Mouse (Mus musculus) C2C12 (cell line): Measurements from ENCODE around the gene Fibp. TPM values are rescaled to one million over a fixed set of nuclear protein-coding genes. Genes with fewer than 3 reads are reported as not detected.

Experiments used
- H3K27me3 ChIP-seq: one replicate; pipeline ENCODE4 v1.6.1; 2011; ENCODE audit not compliant: control insufficient read depth, insufficient read depth, insufficient read length
- H3K36me3 ChIP-seq: one replicate; pipeline ENCODE4 v1.6.1; 2011; ENCODE audit not compliant: control insufficient read depth, insufficient read depth
- H3K4me3 ChIP-seq: one replicate; pipeline ENCODE4 v1.5.1; 2011; ENCODE audit warnings: mild to moderate bottlenecking, control low read depth; ENCODE audit not compliant: poor library complexity, insufficient read depth, severe bottlenecking
- H3K79me2 ChIP-seq: one replicate; pipeline ENCODE4 v1.6.1; 2011; ENCODE audit not compliant: control insufficient read depth, insufficient read depth
- H3K79me3 ChIP-seq: one replicate; pipeline ENCODE4 v1.6.1; 2011; ENCODE audit warnings: low read depth, control low read depth
- H3ac ChIP-seq: one replicate; pipeline ENCODE3; 2011; ENCODE audit warnings: low read depth; ENCODE audit not compliant: control insufficient read depth, insufficient read length
- CEBPB ChIP-seq: IDR thresholded peaks from one replicate; pipeline ENCODE4 v1.6.1; 2011; ENCODE audit warnings: low read depth, mild to moderate bottlenecking, control low read depth, moderate library complexity
- CTCF ChIP-seq: IDR thresholded peaks from one replicate; pipeline ENCODE4 v1.5.1; 2011; ENCODE audit not compliant: control insufficient read depth, insufficient read depth, insufficient read length
- FOSL1 ChIP-seq: IDR thresholded peaks from one replicate; pipeline ENCODE4 v1.8.0; 2011; ENCODE audit warnings: mild to moderate bottlenecking, low read length; ENCODE audit not compliant: poor library complexity, insufficient read depth, severe bottlenecking
- MAX ChIP-seq: IDR thresholded peaks from one replicate; pipeline ENCODE4 v1.6.1; 2011; ENCODE audit warnings: mild to moderate bottlenecking, control low read depth
- MYOD1 ChIP-seq: IDR thresholded peaks from one replicate; pipeline ENCODE4 v1.6.1; 2011; ENCODE audit warnings: low read depth; ENCODE audit not compliant: control insufficient read depth, insufficient read length
- MYOG ChIP-seq: IDR thresholded peaks from one replicate; pipeline ENCODE4 v1.6.1; 2011; ENCODE audit not compliant: control insufficient read depth, insufficient read length; ENCODE audit errors: extremely low read depth
- USF1 ChIP-seq: IDR thresholded peaks from one replicate; pipeline ENCODE4 v1.6.1; 2011; ENCODE audit warnings: low read depth, mild to moderate bottlenecking, control low read depth, moderate library complexity
- polyA plus RNA-seq: library from polyadenylated mRNA; unstranded; fragments of >200 nt; fragmentation: generic; extraction: Trizol; gene quantifications from one replicate; pipeline ENCODE4 v1.2.1, GENCODE M21; 2012; ENCODE audit warnings: missing spikeins

Gene Fibp
- polyA plus RNA-seq, 1 experiment = 83.7 TPM

GRCm38 (mm10) chr19:5472857-5473256 is 12.4 kb downstream of the Fibp start:
- no peak for TF ChIP-seq USF1
- peak; percentile 37 for TF ChIP-seq MAX
- TF ChIP-seq MYOD1 = no peak
- H3K79me2 ChIP-seq = peaks cover 37% of the 10 kb centered on the region
- no peaks in the 10 kb centered on the region for H3K27me3 ChIP-seq
- peak overlapping the region; percentile 7 for H3K4me3 ChIP-seq
- no peak overlapping the region for H3ac ChIP-seq
- H3K79me3 ChIP-seq = peaks cover 22% of the 10 kb centered on the region
- peaks cover 17% of the 10 kb centered on the region for H3K36me3 ChIP-seq

DNA sequence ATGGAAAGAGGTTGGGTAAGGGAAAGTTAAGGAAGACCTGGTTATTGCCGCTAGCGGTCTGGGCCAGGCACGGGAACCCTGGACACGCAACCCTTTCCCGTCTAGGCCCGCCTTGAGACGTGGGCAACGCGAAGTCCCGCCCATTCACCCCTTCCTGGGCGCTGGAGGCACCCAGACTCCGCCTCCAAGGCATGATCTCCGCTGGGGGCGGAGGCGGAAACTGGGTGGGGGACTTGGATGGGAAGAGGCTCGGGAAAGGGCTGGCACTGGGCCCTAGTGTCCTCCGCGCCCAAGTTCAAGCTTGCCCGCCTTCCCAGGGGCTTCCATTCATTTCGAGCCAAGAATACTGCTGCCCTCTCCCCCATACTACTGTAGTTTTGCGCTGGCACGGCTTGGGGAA is 13.3 kb downstream of the Fibp start, which contains the start of gene Efemp2:
Gene Efemp2, plus strand, starts transcription at position 235 of the 400 bp plus-strand sequence.
- Histone ChIP-seq H3ac (peak within 1 kb of the TSS; percentile 78), H3K27me3 (no peaks in the 10 kb centered on the region), H3K36me3 (peaks cover 26% of the 10 kb centered on the region), H3K79me2 (peaks cover 45% of the 10 kb centered on the region), H3K4me3 (peak within 1 kb of the TSS; percentile 75), H3K79me3 (peaks cover 25% of the 10 kb centered on the region)
- peak; percentile 69 for TF ChIP-seq MAX
- TF ChIP-seq FOSL1 = no peak

GRCm38 (mm10) chr19:5474281-5475068 is 14.1 kb downstream of the Fibp start:
- H3K27me3 ChIP-seq = no peaks in the 10 kb centered on the region
- no peak for TF ChIP-seq FOSL1
- TF ChIP-seq CTCF = peak; percentile 5
- H3K36me3 ChIP-seq = peaks cover 34% of the 10 kb centered on the region
- peaks cover 25% of the 10 kb centered on the region for H3K79me3 ChIP-seq
- peaks cover 49% of the 10 kb centered on the region for H3K79me2 ChIP-seq
- peak overlapping the region; percentile 56 for H3ac ChIP-seq
- peak overlapping the region; percentile 75 for H3K4me3 ChIP-seq

DNA sequence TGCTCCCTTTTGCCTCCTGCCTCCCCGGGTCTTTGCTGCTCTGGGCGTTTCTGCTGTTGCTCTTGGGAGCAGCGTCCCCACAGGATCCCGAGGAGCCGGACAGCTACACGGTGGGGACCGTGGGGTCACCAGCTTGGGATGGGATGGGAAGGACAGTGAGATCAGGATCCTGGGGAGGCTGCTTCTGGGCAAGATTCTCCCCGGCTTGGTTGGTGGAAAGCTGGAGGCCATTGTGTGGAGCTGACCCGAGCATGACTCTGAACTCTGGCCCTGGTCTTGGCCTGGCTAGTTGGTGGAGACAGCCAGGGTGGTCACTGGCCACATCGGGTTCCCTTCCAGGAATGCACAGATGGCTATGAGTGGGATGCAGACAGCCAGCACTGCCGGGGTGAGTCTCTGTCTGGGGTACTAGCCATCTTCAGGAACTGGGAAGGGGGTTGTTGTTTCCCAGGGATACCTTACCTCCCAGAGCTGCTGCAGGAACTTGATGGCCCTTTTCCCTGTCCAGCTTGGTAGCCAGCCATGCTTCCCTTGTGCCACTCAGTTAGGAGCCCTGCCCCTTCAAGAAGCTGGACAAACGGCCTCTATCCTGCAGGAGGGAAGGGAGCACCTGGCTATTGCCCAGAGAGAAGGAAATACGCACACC is 14.8 kb downstream of the Fibp start:
- Histone ChIP-seq H3K4me3 (peak overlapping the region; percentile 75), H3K27me3 (no peaks in the 10 kb centered on the region), H3K36me3 (peaks cover 39% of the 10 kb centered on the region), H3ac (peak overlapping the region; percentile 56), H3K79me3 (peaks cover 25% of the 10 kb centered on the region), H3K79me2 (peaks cover 49% of the 10 kb centered on the region)
- no peak for TF ChIP-seq CEBPB
- no peak for TF ChIP-seq MYOG
- TF ChIP-seq MAX = no peak
- TF ChIP-seq MYOD1 = no peak
- TF ChIP-seq CTCF = no peak
- no peak for TF ChIP-seq FOSL1
- TF ChIP-seq USF1 = no peak

DNA sequence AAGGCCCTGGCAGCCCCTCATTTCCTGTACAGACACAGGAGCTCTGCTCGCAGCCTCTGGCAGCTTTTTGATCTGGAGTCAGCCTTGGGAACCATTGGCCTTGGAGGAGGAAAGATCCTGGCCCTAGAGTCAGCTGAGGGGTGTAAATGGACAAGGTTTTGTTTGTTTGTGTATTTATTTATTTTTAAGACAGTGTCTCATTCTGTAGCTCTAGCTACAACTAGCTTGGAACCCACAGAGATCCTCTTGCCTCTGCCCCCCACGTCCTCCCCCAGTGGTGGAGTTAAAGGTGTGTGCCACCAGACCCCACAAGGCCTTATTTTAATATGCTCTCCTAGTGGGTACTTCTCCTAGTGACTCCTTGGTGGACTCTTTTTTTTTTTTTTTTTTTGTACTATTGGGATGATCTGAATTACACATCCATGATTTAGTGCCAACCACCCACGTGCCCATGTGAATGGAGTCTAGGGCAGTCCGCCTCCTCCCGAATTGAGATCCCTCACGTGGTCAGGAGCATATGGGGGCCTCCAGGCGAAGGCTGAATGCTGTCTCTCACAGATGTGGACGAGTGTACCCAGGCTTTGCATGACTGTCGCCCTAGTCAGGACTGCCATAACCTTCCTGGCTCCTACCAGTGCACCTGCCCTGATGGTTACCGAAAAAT is 16.7 kb downstream of the Fibp start:
- Histone ChIP-seq H3K27me3 (no peaks in the 10 kb centered on the region), H3ac (no peak overlapping the region), H3K79me3 (peaks cover 25% of the 10 kb centered on the region), H3K79me2 (peaks cover 49% of the 10 kb centered on the region), H3K36me3 (peaks cover 57% of the 10 kb centered on the region), H3K4me3 (no peak overlapping the region)
- peak; percentile 1 for TF ChIP-seq USF1
- TF ChIP-seq CTCF = no peak

DNA sequence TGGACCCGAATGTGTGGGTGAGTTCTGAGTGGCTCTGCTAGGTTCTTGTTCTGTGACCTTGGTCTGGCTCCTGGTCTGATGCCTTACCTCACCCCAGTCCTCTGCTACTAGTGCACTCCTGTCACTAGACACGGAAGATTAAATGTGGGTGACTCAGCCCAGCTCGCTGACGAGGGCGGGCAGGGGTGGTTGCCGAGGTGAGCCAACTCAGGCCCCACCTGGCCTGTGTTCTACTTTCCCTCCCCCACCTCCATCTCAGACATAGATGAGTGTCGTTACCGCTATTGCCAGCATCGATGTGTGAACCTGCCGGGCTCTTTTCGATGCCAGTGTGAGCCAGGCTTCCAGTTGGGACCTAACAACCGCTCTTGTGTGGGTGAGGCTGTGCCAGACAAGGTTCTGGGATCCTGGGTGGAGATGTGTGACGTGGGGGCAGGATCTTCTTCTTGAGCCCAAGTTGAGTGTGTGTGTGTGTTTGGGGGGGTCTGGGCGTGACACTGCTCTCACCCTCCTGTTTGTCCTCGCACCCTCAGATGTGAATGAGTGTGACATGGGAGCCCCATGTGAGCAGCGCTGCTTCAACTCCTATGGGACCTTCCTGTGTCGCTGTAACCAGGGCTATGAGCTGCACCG is 17.4 kb downstream of the Fibp start:
- H3K27me3 ChIP-seq = no peaks in the 10 kb centered on the region
- H3K79me2 ChIP-seq = peaks cover 49% of the 10 kb centered on the region
- TF ChIP-seq CEBPB (no peak), FOSL1 (no peak), MAX (no peak), MYOG (no peak), CTCF (no peak), MYOD1 (no peak), USF1 (no peak)
- H3K36me3 ChIP-seq = peaks cover 63% of the 10 kb centered on the region
- H3K79me3 ChIP-seq = peaks cover 25% of the 10 kb centered on the region
- H3K4me3 ChIP-seq = no peak overlapping the region
- no peak overlapping the region for H3ac ChIP-seq
